Mouse (Mus musculus): ENCODE data around the gene Endog.
A peak's percentile ranks its signal among the peaks of the same experiment; 100 is the strongest.
"Not testable (repeated sequence)": the region's sequence is repeated elsewhere in the genome, so short reads cannot be mapped to it uniquely, and the experiment has no call there.

Endog gene

GRCm38 (mm10) chr2:30171997-30172382, 697 bp downstream of the Endog start:
- no peak for DNase-seq

GRCm38 (mm10) chr2:30173541-30174240, 2.4 kb downstream of the Endog start:
- DNase-seq, result peak in 1 of 2 experiments; percentile 31

- peak in 1 of 2 experiments; percentile 31 for DNase-seq
These were observed 4.6 kb downstream of the Endog start for GRCm38 (mm10) chr2:30175897-30176296.

GRCm38 (mm10) chr2:30176561-30176960, 5.3 kb downstream of the Endog start:
- DNase-seq, result peak in 1 of 2 experiments; percentile 37

- peak; percentile 95 to 97 for DNase-seq
These were observed 6.7 kb downstream of the Endog start, which contains the start of gene Spout1 for GRCm38 (mm10) chr2:30177700-30178675. TSS of gene Spout1 (minus strand) at chr2:30178459.

- not testable (repeated sequence) for DNase-seq
These were observed 7.4 kb downstream of the Endog start for GRCm38 (mm10) chr2:30178711-30179110.

- no peak for DNase-seq
These were observed 11.1 kb downstream of the Endog start for GRCm38 (mm10) chr2:30182424-30182823.

- no peak for DNase-seq
These were observed 12.4 kb downstream of the Endog start for GRCm38 (mm10) chr2:30183721-30184120.

GRCm38 (mm10) chr2:30185276-30185675, 14.0 kb downstream of the Endog start:
- DNase-seq, result no peak

GRCm38 (mm10) chr2:30185681-30186080, 14.4 kb downstream of the Endog start:
- no peak for DNase-seq

- DNase-seq, result no peak
These were observed 20.7 kb downstream of the Endog start for GRCm38 (mm10) chr2:30191790-30192580.

GRCm38 (mm10) chr2:30194656-30195055, 23.4 kb downstream of the Endog start:
- DNase-seq, result no peak

GRCm38 (mm10) chr2:30198021-30198420, 26.7 kb downstream of the Endog start:
- DNase-seq, result no peak

- DNase-seq, result no peak
These were observed 28.7 kb downstream of the Endog start for GRCm38 (mm10) chr2:30199984-30200383.

- no peak for DNase-seq
These were observed 29.2 kb downstream of the Endog start for GRCm38 (mm10) chr2:30200388-30200925.

- DNase-seq, result peak; percentile 30 to 33
These were observed 32.1 kb downstream of the Endog start for GRCm38 (mm10) chr2:30203439-30203838.

- peak in 1 of 2 experiments; percentile 43 for DNase-seq
These were observed 33.9 kb downstream of the Endog start for GRCm38 (mm10) chr2:30205255-30205628.

GRCm38 (mm10) chr2:30205629-30206357, 34.5 kb downstream of the Endog start, which contains the start of gene Kyat1:
TSS of gene Kyat1 (minus strand) at chr2:30205847.
- peak; percentile 93 to 96 for DNase-seq

- DNase-seq, result no peak
These were observed 36.1 kb downstream of the Endog start for GRCm38 (mm10) chr2:30207401-30207800.

GRCm38 (mm10) chr2:30207886-30208285, 36.6 kb downstream of the Endog start:
- no peak for DNase-seq

- no peak for DNase-seq
These were observed 40.3 kb downstream of the Endog start for GRCm38 (mm10) chr2:30211408-30212168.
